Mouse (Mus musculus) kidney, embryonic 14.5 days (tissue): ENCODE measurements around the gene Trpm5. TPM values are rescaled to one million over a fixed set of nuclear protein-coding genes. Genes with fewer than 3 reads are reported as not detected.

ENCODE experiments used
- ATAC-seq: fragments of 200-750 bp; cut with Nextera tagmentation; 2 replicates; pipeline ENCODE4 v1.8.0; 2017; ENCODE audit warnings: moderate number of reproducible peaks, mild to moderate bottlenecking, moderate TSS enrichment, moderate library complexity; ENCODE audit not compliant: low FRiP score, low TSS enrichment
- H3K27ac ChIP-seq: fragments of 300-500 bp; sonication (generic); 2 replicates; pipeline ENCODE4 v1.5.1; 2014; ENCODE audit warnings: low read depth, mild to moderate bottlenecking, low read length, moderate library complexity, mixed read lengths
- H3K27me3 ChIP-seq: fragments of 300-500 bp; sonication (generic); 2 replicates; pipeline ENCODE4 v1.6.1; 2014; ENCODE audit warnings: mild to moderate bottlenecking, low read length; ENCODE audit not compliant: control insufficient read depth, insufficient read depth
- H3K36me3 ChIP-seq: fragments of 300-500 bp; sonication (generic); 2 replicates; pipeline ENCODE4 v1.6.1; 2014; ENCODE audit warnings: low read length, mixed read lengths; ENCODE audit not compliant: control insufficient read depth, insufficient read depth
- H3K4me1 ChIP-seq: fragments of 300-500 bp; sonication (generic); 2 replicates; pipeline ENCODE4 v1.6.1; 2014; ENCODE audit warnings: low read length, mixed read lengths; ENCODE audit not compliant: control insufficient read depth, insufficient read depth
- H3K4me2 ChIP-seq: fragments of 300-500 bp; sonication (generic); replicated peaks from 2 replicates; pipeline ENCODE4 v1.6.1; 2014; ENCODE audit warnings: low read depth, mild to moderate bottlenecking, low read length
- H3K4me3 ChIP-seq: fragments of 300-500 bp; sonication (generic); 2 replicates; pipeline ENCODE4 v1.5.1; 2014; ENCODE audit warnings: mild to moderate bottlenecking, low read length
- H3K9ac ChIP-seq: fragments of 300-500 bp; sonication (generic); 2 replicates; pipeline ENCODE4 v1.6.1; 2014; ENCODE audit warnings: low read depth, mild to moderate bottlenecking, low read length, moderate library complexity
- H3K9me3 ChIP-seq: fragments of 300-500 bp; sonication (generic); 2 replicates; pipeline ENCODE4 v1.6.1; 2016; ENCODE audit warnings: low read length; ENCODE audit not compliant: control insufficient read depth
- WGBS: fragments of 180-500 bp; shearing (Covaris S2); extraction: QIAGEN DNeasy Blood & Tissue Kit; methylation state at CpG from one replicate; pipeline ENCODE4 v1.1.7; 2014; 5-methylcytosine and 5-hydroxymethylcytosine counted together
- polyA plus RNA-seq: library from polyadenylated mRNA; unstranded; fragments of >200 nt; fragmentation: Nextera tagmentation; extraction: Ambion mirVana; gene quantifications from 2 replicates; pipeline ENCODE4 v1.2.1, GENCODE M21; 2014

Gene Trpm5
- polyA plus RNA-seq, 1 experiment from 2014 or later: 4.4 TPM

DNA sequence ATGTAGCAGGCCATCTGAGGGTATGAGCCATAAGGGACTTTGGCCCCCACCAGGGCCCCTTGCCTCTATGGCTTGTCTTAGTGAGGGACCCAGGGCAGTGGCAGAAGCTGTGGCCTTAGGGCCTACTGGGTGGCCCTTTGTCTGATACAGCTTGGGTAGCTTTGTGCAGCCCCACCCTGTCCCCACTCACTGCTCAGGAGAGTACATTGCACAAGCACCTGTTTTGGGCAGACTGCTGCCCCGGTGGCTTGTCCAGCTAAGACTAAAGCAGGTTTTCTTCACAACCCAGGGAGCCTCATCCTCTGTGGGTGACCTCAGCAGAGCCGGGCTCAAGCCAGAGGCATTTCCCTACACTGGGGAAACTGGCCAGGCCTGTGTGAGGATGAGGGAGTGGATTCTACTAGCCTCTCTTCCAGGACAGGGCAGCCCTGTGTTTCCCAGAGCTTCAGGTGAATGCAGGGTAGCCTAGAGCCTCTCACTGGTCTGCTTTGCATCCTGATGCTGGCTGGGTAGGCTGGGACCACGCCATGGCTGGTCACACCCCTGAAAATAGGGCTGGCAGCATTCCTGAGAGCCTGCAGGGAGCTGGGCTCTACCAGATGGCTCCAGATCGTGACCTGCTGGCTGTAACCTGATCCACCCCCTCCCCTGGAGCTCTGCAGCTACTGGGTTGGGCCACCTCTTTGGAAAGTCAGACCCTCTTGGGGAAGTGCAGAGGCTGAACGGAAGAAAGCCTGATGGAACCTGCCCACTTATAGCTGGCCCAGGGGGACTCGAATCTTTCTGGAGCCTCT is 29.6 kb upstream of the Trpm5 start:
- H3K4me2 ChIP-seq: peak overlapping the region; percentile 27; the same call in 1 of the 2 replicates

DNA sequence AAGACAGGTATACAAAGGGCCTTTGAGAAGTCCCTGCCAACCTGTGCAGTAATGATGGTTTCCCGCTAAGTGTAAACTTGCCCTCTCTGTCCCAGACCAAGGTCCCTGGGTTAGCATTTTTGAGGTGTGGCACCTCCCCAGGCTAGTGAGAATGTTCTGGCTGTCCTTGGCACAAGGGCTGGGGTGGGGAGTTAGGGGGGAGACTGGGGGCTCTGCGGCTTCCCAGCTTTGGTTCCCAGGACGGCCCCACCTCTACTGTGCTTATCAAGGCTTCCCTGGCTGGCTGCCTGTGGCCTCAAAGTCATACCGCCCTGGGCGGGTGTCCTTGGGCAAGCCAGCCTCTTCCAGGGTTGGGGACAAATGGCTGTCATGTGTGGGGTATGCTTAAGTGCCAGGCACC is 27.7 kb upstream of the Trpm5 start:
- Histone ChIP-seq H3K36me3 (no peaks in the 10 kb centered on the region), H3K4me2 (no peak overlapping the region), H3K9ac (no peak overlapping the region), H3K4me1 (peaks cover 37% of the 10 kb centered on the region), H3K27ac (no peak overlapping the region), H3K9me3 (no peaks in the 10 kb centered on the region), H3K4me3 (no peak overlapping the region), H3K27me3 (no peaks in the 10 kb centered on the region)
- ATAC-seq: no peak
- WGBS: 76% methylated on average over 5 of the region's 5 CpGs

More for the DNA sequence above, 29.6 kb upstream of the Trpm5 start:
- peak overlapping the region; percentile 9; the same call in 1 of the 2 replicates for H3K9ac ChIP-seq
- peaks cover 33% of the 10 kb centered on the region for H3K4me1 ChIP-seq
- peak overlapping the region; percentile 87 for H3K27ac ChIP-seq
- peak; percentile 90 for ATAC-seq
- no peaks in the 10 kb centered on the region for H3K27me3 ChIP-seq
- WGBS: 11% methylated on average over 6 of the region's 6 CpGs
- no peaks in the 10 kb centered on the region for H3K36me3 ChIP-seq
- H3K4me3 ChIP-seq: no peak overlapping the region
- no peaks in the 10 kb centered on the region for H3K9me3 ChIP-seq

DNA sequence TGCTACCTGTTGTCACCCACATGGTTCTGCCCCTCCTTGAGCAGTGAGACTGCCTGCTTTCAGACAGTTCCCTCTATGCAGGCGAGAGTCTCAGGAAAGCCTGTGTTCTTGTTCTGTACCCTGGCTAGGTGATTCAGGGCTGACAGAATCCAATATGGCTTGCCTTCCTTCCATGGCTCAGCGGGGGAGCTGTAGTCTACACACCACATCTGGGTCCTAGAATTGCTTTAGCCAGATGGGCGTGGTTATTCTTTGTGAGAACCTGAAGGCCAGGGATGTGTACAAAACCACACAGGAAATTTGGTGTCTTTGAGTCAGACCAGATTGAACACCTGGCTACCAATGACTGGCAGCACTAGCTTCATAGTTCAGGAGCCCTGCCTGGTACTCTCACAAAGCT is 25.4 kb upstream of the Trpm5 start:
- H3K9ac ChIP-seq: no peak overlapping the region
- H3K4me3 ChIP-seq: no peak overlapping the region
- H3K4me1 ChIP-seq: peaks cover 36% of the 10 kb centered on the region
- H3K36me3 ChIP-seq: no peaks in the 10 kb centered on the region
- H3K27me3 ChIP-seq: no peaks in the 10 kb centered on the region
- H3K27ac ChIP-seq: peak overlapping the region; percentile 68
- 71% methylated on average over 3 of the region's 3 CpGs for WGBS
- H3K9me3 ChIP-seq: no peaks in the 10 kb centered on the region
- no peak overlapping the region for H3K4me2 ChIP-seq
- ATAC-seq: no peak

DNA sequence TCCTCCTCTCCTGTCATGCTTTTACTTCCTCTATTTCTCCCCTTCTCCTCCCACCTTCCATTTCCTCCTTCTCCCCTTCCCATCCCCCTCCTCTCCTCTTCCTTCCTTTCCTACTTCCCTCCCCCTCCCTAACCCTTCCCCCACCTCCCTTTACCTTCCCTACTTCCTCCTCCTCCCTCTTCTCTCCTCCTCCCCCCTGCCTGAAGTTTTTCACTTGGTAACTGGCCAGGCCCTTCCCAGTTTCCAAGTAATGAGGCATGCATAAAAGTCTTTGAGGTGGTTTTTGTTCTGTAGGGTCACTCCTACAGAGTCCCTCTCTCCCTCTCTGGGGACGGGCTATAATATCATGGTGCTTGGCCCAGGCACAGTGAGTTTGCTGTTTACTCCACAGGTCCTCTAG is 25.0 kb upstream of the Trpm5 start:
- peak overlapping the region; percentile 68 for H3K27ac ChIP-seq
- no peaks in the 10 kb centered on the region for H3K9me3 ChIP-seq

DNA sequence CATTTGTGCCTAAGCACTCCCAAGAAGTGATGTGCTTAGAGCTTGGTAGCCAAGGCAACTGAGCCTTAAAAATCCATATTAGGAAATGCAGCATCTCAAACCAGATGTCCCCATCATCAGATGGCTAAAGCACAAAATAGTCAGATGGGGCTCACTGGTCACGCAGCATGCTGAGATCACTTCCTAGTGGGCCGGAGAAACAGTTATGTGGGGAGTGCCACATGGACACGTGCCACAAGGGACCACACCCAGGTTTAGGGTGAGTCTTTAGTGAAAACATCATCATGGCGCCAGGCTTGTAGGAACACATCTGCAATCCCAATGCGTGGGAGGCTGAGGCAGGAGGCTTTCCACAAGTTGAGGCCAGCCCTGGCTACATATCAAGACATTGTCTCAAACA is 22.1 kb upstream of the Trpm5 start:
- ATAC-seq: no peak

More for the DNA sequence above, 25.0 kb upstream of the Trpm5 start:
- 25% methylated on average over 1 of the region's 1 CpGs for WGBS
- Histone ChIP-seq H3K4me1 (peaks cover 32% of the 10 kb centered on the region), H3K4me3 (no peak overlapping the region), H3K36me3 (no peaks in the 10 kb centered on the region), H3K27me3 (no peaks in the 10 kb centered on the region), H3K4me2 (no peak overlapping the region), H3K9ac (no peak overlapping the region)
- 0 out of 2 replicates have a peak, but pooled peaks have one; percentile 28 for ATAC-seq

DNA sequence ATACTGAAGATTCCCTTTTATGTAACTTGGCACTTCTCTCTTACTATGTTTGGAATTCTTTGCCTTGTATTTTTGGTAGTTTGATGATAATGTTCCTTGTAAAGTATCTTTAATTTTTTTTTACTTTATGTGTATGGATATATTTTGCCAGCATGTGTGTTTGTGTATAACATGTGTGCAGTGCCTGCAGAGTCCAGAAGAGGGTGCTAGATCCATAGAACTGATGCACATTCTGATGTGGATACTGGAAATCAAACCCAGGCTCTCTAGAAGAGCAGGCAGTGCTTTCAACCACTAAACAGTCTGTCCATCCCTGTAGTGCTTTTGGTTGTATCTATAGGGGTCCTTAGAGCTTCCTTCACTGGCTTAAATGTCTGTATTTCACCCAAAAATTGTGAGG is 20.3 kb upstream of the Trpm5 start:
- Histone ChIP-seq H3K9ac (no peak overlapping the region), H3K4me1 (peaks cover 11% of the 10 kb centered on the region), H3K27ac (no peak overlapping the region), H3K36me3 (no peaks in the 10 kb centered on the region), H3K27me3 (no peaks in the 10 kb centered on the region), H3K4me3 (no peak overlapping the region), H3K4me2 (no peak overlapping the region), H3K9me3 (no peaks in the 10 kb centered on the region)
- no peak for ATAC-seq

More for the DNA sequence above, 22.1 kb upstream of the Trpm5 start:
- H3K4me2 ChIP-seq: no peak overlapping the region
- H3K9me3 ChIP-seq: no peaks in the 10 kb centered on the region
- no peaks in the 10 kb centered on the region for H3K36me3 ChIP-seq
- H3K27me3 ChIP-seq: no peaks in the 10 kb centered on the region
- H3K9ac ChIP-seq: no peak overlapping the region
- WGBS: 86% methylated on average over 5 of the region's 5 CpGs
- peaks cover 19% of the 10 kb centered on the region for H3K4me1 ChIP-seq
- H3K4me3 ChIP-seq: no peak overlapping the region
- H3K27ac ChIP-seq: no peak overlapping the region

DNA sequence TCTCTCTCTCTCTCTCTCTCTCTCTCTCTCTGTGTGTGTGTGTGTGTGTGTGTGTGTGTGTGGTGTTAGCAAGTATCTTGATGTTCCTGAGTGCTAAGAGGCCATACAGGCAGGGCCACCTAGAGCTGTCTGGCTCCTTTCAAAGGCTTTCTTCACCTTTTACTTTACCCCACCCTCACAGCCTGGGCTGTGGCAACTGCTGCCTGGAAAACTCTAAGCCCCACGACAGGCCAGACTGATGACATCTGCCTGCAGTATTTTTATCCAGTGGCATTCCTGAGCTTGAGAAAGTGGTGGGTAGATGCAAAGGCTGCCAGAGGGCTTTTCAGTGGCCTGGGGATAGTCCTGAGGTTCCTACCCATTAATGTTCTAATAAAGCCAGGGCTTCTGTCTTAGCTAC is 18.0 kb upstream of the Trpm5 start:
- Histone ChIP-seq H3K4me2 (no peak overlapping the region), H3K27ac (no peak overlapping the region), H3K4me3 (no peak overlapping the region), H3K9me3 (no peaks in the 10 kb centered on the region), H3K9ac (no peak overlapping the region), H3K27me3 (peaks cover 12% of the 10 kb centered on the region), H3K36me3 (no peaks in the 10 kb centered on the region), H3K4me1 (peaks cover 3% of the 10 kb centered on the region)
- WGBS: 19% methylated on average over 1 of the region's 1 CpGs
- no peak for ATAC-seq

DNA sequence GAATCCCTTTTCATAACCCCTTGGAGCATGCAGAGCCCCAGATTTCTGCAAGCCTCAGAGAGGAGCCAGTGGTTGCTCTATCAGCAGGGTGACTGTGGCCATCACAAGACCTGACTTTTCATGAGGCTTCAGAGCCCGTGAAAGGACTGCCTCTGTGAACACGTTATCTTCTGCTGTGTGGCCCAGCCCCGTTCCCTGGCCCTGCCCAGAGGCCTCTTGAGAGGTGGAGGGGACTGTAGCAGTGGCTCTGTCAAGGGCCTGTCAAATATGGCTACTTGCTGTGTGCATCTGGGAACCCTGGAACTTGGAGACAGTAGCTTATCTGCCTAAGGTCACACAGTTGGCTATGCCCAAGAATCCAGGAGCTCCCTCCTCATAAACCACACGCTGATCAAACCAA is 17.3 kb upstream of the Trpm5 start:
- WGBS: 68% methylated on average over 4 of the region's 4 CpGs
- Histone ChIP-seq H3K36me3 (no peaks in the 10 kb centered on the region), H3K4me2 (no peak overlapping the region), H3K27ac (no peak overlapping the region), H3K9me3 (no peaks in the 10 kb centered on the region), H3K27me3 (peaks cover 19% of the 10 kb centered on the region), H3K4me1 (peaks cover 10% of the 10 kb centered on the region), H3K4me3 (no peak overlapping the region), H3K9ac (no peak overlapping the region)
- ATAC-seq: no peak

DNA sequence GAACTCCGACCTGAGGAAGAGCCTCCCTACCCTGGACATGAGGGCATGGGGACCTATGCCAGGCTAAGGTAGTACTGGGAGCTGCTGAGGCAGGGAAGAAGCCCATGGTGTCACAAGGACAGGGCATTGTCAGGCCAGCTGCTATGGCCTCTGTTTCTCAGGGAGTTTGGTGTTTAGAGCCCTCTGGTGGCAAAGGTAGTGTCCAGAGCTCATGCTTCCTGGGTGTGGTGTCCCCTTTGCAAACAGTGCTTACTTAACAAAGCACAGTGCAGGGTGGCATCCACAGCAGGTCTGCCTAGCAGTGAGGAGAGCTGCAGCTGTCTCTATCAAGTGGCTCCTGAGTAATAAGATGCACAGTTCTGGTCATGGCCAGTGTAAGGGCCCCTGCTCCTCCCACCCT is 16.4 kb upstream of the Trpm5 start:
- Histone ChIP-seq H3K4me1 (peaks cover 13% of the 10 kb centered on the region), H3K4me2 (no peak overlapping the region), H3K4me3 (no peak overlapping the region), H3K9ac (no peak overlapping the region), H3K36me3 (no peaks in the 10 kb centered on the region), H3K27ac (no peak overlapping the region), H3K27me3 (peaks cover 27% of the 10 kb centered on the region), H3K9me3 (no peaks in the 10 kb centered on the region)
- no peak for ATAC-seq
- 83% methylated on average over 1 of the region's 1 CpGs for WGBS
